Mouse (Mus musculus) heart, embryonic 14.5 days (tissue): ENCODE measurements around the gene Lcn11. TPM values are rescaled to one million over a fixed set of nuclear protein-coding genes. Genes with fewer than 3 reads are reported as not detected.

ENCODE experiments used
- ATAC-seq: fragments of 200-750 bp; cut with Nextera tagmentation; 2 replicates; pipeline ENCODE4 v1.8.0; 2017; ENCODE audit warnings: low read depth, moderate TSS enrichment; ENCODE audit not compliant: insufficient number of reproducible peaks, insufficient read depth, low FRiP score
- H3K27ac ChIP-seq, 2 experiments: fragments of 200-500 bp in 1 of 2; fragments of 300-500 bp in 1 of 2; sonication (generic) in 1 of 2; replicated peaks in 1 of 2; 2 replicates each; pipeline ENCODE4 v1.5.1; 2012 to 2014; ENCODE audit warnings: low read depth in 2 of 2, low read length in 2 of 2, control low read depth in 1 of 2, mild to moderate bottlenecking in 1 of 2, mixed read lengths in 1 of 2; ENCODE audit not compliant: control insufficient read depth in 1 of 2, insufficient read depth in 1 of 2
- H3K27me3 ChIP-seq: fragments of 300-500 bp; sonication (generic); 2 replicates; pipeline ENCODE4 v1.6.1; 2014; ENCODE audit warnings: mild to moderate bottlenecking, low read length, control low read depth; ENCODE audit not compliant: control insufficient read depth, insufficient read depth
- H3K36me3 ChIP-seq: fragments of 300-500 bp; sonication (generic); 2 replicates; pipeline ENCODE4 v1.6.1; 2014; ENCODE audit warnings: mild to moderate bottlenecking, control low read depth, low read length, mixed read lengths; ENCODE audit not compliant: control insufficient read depth, insufficient read depth
- H3K4me1 ChIP-seq, 2 experiments: fragments of 200-500 bp in 1 of 2; fragments of 300-500 bp in 1 of 2; sonication (generic) in 1 of 2; 2 replicates each; pipeline ENCODE4 v1.6.1; 2012 to 2014; ENCODE audit warnings: low read length in 2 of 2, control low read depth in 1 of 2, mixed read lengths in 1 of 2; ENCODE audit not compliant: control insufficient read depth in 2 of 2, insufficient read depth in 2 of 2
- H3K4me2 ChIP-seq: fragments of 300-500 bp; sonication (generic); 2 replicates; pipeline ENCODE4 v1.6.1; 2014; ENCODE audit warnings: mild to moderate bottlenecking, low read length
- H3K4me3 ChIP-seq, 2 experiments: fragments of 200-500 bp in 1 of 2; fragments of 300-500 bp in 1 of 2; sonication (generic) in 1 of 2; 2 replicates each; pipeline ENCODE4 v1.5.1; 2012 to 2014; ENCODE audit warnings: low read length in 2 of 2, mild to moderate bottlenecking in 2 of 2, control low read depth in 1 of 2, low read depth in 1 of 2, moderate library complexity in 1 of 2; ENCODE audit not compliant: control insufficient read depth in 1 of 2, insufficient read depth in 1 of 2
- H3K9ac ChIP-seq: fragments of 300-500 bp; sonication (generic); 2 replicates; pipeline ENCODE4 v1.6.1; 2014; ENCODE audit warnings: mild to moderate bottlenecking, low read length
- H3K9me3 ChIP-seq: fragments of 300-500 bp; sonication (generic); 2 replicates; pipeline ENCODE4 v1.6.1; 2016; ENCODE audit warnings: low read length, control low read depth; ENCODE audit not compliant: control insufficient read depth
- WGBS: fragments of 180-500 bp; shearing (Covaris S2); extraction: QIAGEN DNeasy Blood & Tissue Kit; methylation state at CpG from one replicate; pipeline ENCODE4 v1.1.7; 2014; 5-methylcytosine and 5-hydroxymethylcytosine counted together
- polyA plus RNA-seq: library from polyadenylated mRNA; unstranded; fragments of >200 nt; fragmentation: Nextera tagmentation; extraction: Ambion mirVana; gene quantifications from 2 replicates; pipeline ENCODE4 v1.2.1, GENCODE M21; 2014

Lcn11 gene
- polyA plus RNA-seq, 1 experiment from 2014 or later, result not detected

DNA sequence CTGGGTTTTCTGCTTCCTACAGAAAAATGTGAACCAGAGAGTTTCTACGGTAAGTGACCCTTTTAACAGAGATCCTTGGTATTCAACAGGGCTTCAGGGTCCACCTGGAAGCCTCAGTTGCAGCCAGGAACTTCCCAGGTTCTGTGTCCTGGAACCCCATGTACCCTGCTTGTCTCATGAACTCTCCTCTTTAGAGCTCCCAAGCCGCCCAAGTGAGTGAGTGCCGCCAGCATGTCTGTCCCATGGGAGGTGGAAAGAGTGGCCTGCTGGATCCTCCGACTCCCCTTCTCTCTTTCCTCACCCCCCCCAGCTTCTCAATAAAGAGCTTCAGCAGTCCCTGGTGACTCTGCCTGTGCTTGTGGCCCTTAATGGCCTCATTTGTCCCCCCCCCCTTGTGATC, 9.1 kb upstream of the Lcn11 start:
- no peak overlapping the region for H3K27ac ChIP-seq
- no peaks in the 10 kb centered on the region for H3K27me3 ChIP-seq
- no peak overlapping the region for H3K4me3 ChIP-seq
- no peaks in the 10 kb centered on the region for H3K4me1 ChIP-seq
- no peaks in the 10 kb centered on the region for H3K36me3 ChIP-seq
- no peak overlapping the region for H3K4me2 ChIP-seq
- WGBS, result 67% methylated on average over 4 of the region's 4 CpGs
- no peaks in the 10 kb centered on the region for H3K9me3 ChIP-seq
- no peak overlapping the region for H3K9ac ChIP-seq
- ATAC-seq, result no peak

DNA sequence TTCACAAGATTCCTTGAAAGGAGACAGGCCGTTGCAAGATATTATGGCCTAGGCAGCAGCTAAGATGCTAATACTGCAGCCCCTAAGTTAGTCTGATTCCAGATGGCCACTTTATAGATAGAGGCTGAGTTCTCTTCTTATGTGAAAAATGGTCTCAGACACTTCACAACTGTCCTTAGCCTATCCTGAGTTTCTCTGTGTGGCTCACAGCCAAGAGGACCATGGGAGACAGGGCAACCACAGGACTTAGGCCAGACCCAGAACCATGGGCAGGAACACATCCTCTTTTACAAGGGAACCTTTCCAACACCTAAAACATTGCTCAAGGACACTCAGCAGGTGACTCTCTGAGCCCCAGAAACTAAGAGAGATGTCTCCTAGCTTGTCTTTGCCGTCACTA, 3.3 kb upstream of the Lcn11 start:
- Histone ChIP-seq H3K36me3 (no peaks in the 10 kb centered on the region), H3K27me3 (no peaks in the 10 kb centered on the region), H3K4me2 (no peak overlapping the region), H3K9ac (no peak overlapping the region), H3K27ac (no peak overlapping the region), H3K9me3 (no peaks in the 10 kb centered on the region), H3K4me3 (no peak overlapping the region), H3K4me1 (no peaks in the 10 kb centered on the region)
- 68% methylated on average over 2 of the region's 2 CpGs for WGBS
- ATAC-seq, result no peak

DNA sequence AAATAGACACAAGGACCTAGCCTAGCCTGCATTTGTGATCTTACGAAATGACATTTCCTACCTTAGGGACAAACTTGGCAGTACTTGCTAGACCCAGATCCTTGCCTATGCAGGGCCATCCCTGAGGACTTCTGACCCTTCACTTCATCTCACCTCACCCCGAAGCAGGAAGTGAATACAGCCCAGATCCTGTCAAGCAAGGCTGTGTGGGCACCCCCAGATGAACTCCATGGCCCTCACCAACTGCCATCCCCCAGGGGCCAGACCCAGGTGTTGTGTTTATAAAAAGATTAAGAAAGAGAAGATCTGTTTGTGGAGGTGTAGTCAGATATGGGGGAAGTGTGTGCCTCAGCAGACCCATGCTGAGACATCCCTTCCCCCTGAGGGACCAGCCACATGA, 2.2 kb upstream of the Lcn11 start:
- no peaks in the 10 kb centered on the region for H3K9me3 ChIP-seq
- 73% methylated on average over 2 of the region's 2 CpGs for WGBS
- no peaks in the 10 kb centered on the region for H3K36me3 ChIP-seq
- no peaks in the 10 kb centered on the region for H3K4me1 ChIP-seq
- H3K4me3 ChIP-seq, result no peak overlapping the region
- H3K27me3 ChIP-seq, result no peaks in the 10 kb centered on the region
- H3K9ac ChIP-seq, result no peak overlapping the region
- no peak overlapping the region for H3K27ac ChIP-seq
- H3K4me2 ChIP-seq, result no peak overlapping the region
- no peak for ATAC-seq

DNA sequence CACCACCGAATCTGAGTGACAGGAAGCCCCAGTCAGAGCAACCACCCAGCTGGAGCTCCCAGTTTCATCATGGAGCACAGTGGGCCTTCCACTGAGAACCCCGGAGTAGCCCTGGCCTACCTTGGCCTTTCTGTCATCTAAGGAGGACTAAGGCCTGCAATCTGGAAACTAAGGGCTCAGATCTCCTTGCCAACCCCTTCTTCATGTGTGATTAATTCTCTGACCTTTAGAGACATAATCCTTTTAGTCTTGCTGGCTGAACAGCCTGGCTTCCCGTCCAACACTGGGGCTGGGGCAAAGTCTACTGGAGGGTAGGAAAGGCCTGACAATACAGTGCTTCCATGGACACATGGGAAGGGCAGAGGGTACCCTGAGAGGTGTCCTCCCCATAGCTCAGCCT, 826 bp upstream of the Lcn11 start:
- Histone ChIP-seq H3K27me3 (no peaks in the 10 kb centered on the region), H3K4me1 (no peaks in the 10 kb centered on the region), H3K36me3 (no peaks in the 10 kb centered on the region), H3K27ac (no peak overlapping the region), H3K4me2 (no peak overlapping the region), H3K4me3 (no peak overlapping the region), H3K9ac (no peak overlapping the region), H3K9me3 (no peaks in the 10 kb centered on the region)
- no peak for ATAC-seq
- 69% methylated on average over 3 of the region's 3 CpGs for WGBS

DNA sequence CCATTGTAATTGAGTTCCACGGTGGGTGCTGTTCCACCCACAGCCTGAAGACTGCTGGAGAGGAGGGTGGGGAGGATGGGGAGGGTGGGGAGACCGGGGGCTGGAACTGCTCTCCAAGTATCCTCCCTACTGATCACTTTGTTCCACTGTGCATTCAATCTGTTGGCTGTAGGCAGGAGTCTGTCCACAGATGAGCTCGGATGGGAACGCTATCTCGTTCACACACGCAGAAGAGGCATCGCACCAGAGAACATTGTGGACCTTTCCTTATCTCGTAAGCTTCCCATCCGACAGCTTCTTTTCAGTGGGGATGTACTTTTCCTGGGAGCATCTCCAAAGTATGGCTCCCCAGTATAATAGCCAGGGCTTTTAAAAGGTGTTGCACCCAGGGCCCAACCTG, 2.3 kb downstream of the Lcn11 start:
- no peak overlapping the region for H3K9ac ChIP-seq
- no peaks in the 10 kb centered on the region for H3K9me3 ChIP-seq
- no peak overlapping the region for H3K4me3 ChIP-seq
- whole genome bisulfite sequencing, result 65% methylated on average over 9 of the region's 9 CpGs
- no peak for ATAC-seq
- no peaks in the 10 kb centered on the region for H3K27me3 ChIP-seq
- no peak overlapping the region for H3K4me2 ChIP-seq
- H3K4me1 ChIP-seq, result no peaks in the 10 kb centered on the region
- H3K27ac ChIP-seq, result no peak overlapping the region
- H3K36me3 ChIP-seq, result no peaks in the 10 kb centered on the region

DNA sequence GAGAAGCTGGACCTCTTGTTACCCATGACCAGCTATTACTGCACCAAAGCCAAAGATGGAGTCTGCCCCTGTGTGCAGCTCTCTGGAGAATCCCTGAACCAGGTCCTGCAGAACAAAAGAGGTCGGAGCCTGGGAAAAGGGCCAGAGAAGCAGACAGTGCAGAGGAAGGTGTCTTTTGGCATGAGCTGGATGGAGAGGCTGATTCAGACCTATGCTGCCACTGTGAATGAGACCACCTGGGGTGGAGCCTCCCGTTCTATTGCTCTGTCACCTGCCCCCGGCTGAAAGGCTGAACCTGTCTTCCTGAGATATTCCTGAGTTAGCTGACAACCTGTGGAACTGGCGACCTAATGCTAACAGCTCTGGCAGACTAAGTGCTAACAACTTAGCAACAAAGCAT, 4.1 kb downstream of the Lcn11 start:
- no peaks in the 10 kb centered on the region for H3K4me1 ChIP-seq
- H3K9ac ChIP-seq, result no peak overlapping the region
- H3K9me3 ChIP-seq, result no peaks in the 10 kb centered on the region
- no peaks in the 10 kb centered on the region for H3K27me3 ChIP-seq
- no peak for ATAC-seq
- no peak overlapping the region for H3K4me2 ChIP-seq
- no peaks in the 10 kb centered on the region for H3K36me3 ChIP-seq
- no peak overlapping the region for H3K27ac ChIP-seq
- WGBS, result 61% methylated on average over 4 of the region's 4 CpGs
- H3K4me3 ChIP-seq, result no peak overlapping the region

DNA sequence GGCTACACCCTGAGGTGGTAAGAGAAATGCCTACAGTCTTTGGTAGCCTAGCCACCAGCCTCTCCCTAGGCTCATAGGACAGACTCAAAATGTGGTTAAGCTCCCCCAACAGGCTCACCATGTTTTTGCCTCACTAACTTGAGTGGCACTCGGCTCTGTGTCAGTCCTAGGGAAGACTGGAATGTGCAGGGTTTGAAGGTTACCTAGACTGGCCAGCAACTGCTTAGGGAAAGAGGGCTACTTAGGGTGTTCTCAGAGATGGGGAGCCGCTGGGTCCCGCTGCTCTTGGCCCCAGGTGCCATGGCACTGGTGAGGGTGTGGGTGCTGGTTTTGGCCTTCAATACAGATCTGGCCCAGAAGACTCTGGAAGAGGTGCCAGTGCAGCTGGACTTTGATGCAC, 5.1 kb downstream of the Lcn11 start, which contains the start of gene Gm13539:
Gm13539 (plus strand) TSS at position 301 of the 400 bp plus-strand sequence.
- no peak within 1 kb of the TSS for H3K4me3 ChIP-seq
- H3K27me3 ChIP-seq, result no peaks in the 10 kb centered on the region
- H3K4me1 ChIP-seq, result no peaks in the 10 kb centered on the region
- no peaks in the 10 kb centered on the region for H3K36me3 ChIP-seq
- no peaks in the 10 kb centered on the region for H3K9me3 ChIP-seq
- H3K4me2 ChIP-seq, result no peak within 1 kb of the TSS
- no peak for ATAC-seq
- WGBS, result 82% methylated on average over 3 of the region's 3 CpGs
- H3K9ac ChIP-seq, result no peak within 1 kb of the TSS
- no peak within 1 kb of the TSS for H3K27ac ChIP-seq

DNA sequence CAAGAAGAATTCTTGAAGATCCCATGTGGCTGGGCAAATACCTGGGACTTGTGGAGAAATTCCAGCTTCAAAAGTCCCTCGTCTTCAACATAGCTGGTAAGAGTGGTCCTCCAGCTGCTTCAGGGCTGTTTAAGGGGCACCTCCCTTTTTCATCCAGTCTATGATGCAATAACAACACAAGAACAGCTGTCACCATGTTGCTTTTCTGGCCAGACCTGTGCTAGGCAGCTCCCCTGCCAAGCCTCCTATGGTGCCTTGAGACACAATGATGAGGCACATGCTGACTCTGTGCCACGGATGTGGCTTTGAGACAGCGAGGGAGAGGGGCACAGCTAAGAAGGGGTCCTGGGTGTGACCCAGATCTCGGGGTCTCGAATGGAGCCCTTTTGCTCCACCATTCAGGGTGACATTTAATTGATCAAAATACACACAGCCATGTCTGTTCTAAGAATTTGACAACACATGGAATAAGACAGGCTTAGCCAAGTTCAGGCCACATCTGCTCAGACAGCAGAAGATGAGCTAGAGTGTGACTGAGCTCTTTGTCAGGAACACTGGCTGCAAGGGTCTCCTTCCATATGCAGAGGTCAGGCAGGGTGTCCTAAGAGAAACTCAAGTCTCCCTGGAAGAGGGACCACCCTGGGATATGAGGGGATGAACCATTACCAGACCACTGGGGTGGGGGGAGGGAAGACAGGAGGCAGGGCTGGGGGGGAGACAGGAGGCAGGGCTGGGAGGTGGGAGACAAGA, 8.9 kb downstream of the Lcn11 start:
- no peak overlapping the region for H3K9ac ChIP-seq
- H3K36me3 ChIP-seq, result no peaks in the 10 kb centered on the region
- H3K4me1 ChIP-seq, result no peaks in the 10 kb centered on the region
- no peak overlapping the region for H3K27ac ChIP-seq
- no peaks in the 10 kb centered on the region for H3K27me3 ChIP-seq
- H3K9me3 ChIP-seq, result no peaks in the 10 kb centered on the region
- no peak overlapping the region for H3K4me3 ChIP-seq
- ATAC-seq, result no peak
- 69% methylated on average over 5 of the region's 5 CpGs for WGBS
- no peak overlapping the region for H3K4me2 ChIP-seq
